In the genomic region with DNA sequence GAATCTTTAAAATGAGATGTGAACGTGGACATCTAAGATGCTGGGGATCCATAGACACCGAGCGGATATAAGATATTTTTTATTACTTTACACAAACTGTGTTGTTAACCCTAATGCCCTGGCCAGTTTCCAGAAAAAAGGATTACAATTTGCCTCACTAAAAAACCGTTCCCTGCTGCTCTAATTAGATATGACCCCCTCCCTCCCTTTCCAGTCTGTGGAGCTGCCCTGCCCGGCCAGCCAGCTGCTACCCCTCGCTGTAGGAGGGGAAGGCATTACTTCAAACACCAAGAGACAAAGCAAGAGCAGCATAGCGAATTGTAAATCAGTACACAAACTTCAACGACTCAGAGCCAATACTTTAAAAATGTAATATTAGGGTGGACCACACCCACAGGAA, we compare ENCODE assay signal across 16 mouse cellular contexts. TPM values are rescaled to one million over a fixed set of nuclear protein-coding genes. Genes with fewer than 3 reads are reported as not detected.
DNase-seq lines count a peak whose midpoint lies in the region; ATAC-seq and TF ChIP-seq lines count a peak whose summit lies in the region.
"Had no signal": no experiment of that assay in that cellular context is flagged by ENCODE, and none has a peak within 500 bp of the region (broad histone marks: within the 10 kb centered on the region; RNA-seq: fewer than 3 reads in every experiment).

No protein-coding gene starts in this region.

- ATAC-seq in limb, embryonic 14.5 days (ENCODE audit: low FRiP score, low read depth), result no peak
- ATAC-seq in embryonic facial prominence, embryonic 14.5 days (ENCODE audit: low read depth), result no peak
- peak; percentile 39; the same call in 1 of the 2 replicates for ATAC-seq in forebrain, embryonic 16.5 days
- ATAC-seq in midbrain, embryonic 13.5 days, result peak; percentile 72
- ATAC-seq in kidney, embryonic 15.5 days (replicated peaks; ENCODE audit: low FRiP score), result no peak

- no peak overlapping the region for H3K9ac ChIP-seq in limb, embryonic 14.5 days (ENCODE audit: low read depth, low read length, severe bottlenecking)
- no peak overlapping the region for H3K9ac ChIP-seq in embryonic facial prominence, embryonic 14.5 days (ENCODE audit: low read depth, low read length)
- H3K9ac ChIP-seq in forebrain, embryonic 16.5 days (replicated peaks; ENCODE audit: low read depth, low read length), result no peak overlapping the region
- H3K9ac ChIP-seq in midbrain, embryonic 13.5 days (replicated peaks), result no peak overlapping the region
- no peak overlapping the region for H3K9ac ChIP-seq in kidney, embryonic 15.5 days

- H3K9me3 ChIP-seq in limb, embryonic 14.5 days (ENCODE audit: control insufficient read depth, low read length), result no peaks in the 10 kb centered on the region
- no peaks in the 10 kb centered on the region for H3K9me3 ChIP-seq in limb, embryonic 10.5 days (replicated peaks)
- no peaks in the 10 kb centered on the region for H3K9me3 ChIP-seq in embryonic facial prominence, embryonic 14.5 days (ENCODE audit: control insufficient read depth, low read length)
- no peaks in the 10 kb centered on the region for H3K9me3 ChIP-seq in forebrain, embryonic 16.5 days (ENCODE audit: control insufficient read depth, low read length)
- H3K9me3 ChIP-seq in midbrain, embryonic 13.5 days, result no peaks in the 10 kb centered on the region
- no peaks in the 10 kb centered on the region for H3K9me3 ChIP-seq in kidney, embryonic 15.5 days (replicated peaks)
- H3K9me3 ChIP-seq: heart, embryonic 10.5 days had no signal

- TF ChIP-seq POLR2A in limb, embryonic 14.5 days (IDR thresholded peaks at IDR 0.05; ENCODE audit: borderline replicate concordance, extremely low read depth, insufficient read depth, insufficient read length), result no peak

- intact Hi-C loops in heart, postnatal 36 days (cut with DNase I), result no loop called here

- WGBS in limb, embryonic 14.5 days, result 20% methylated on average over 8 of the region's 8 CpGs
- 45% methylated on average over 8 of the region's 8 CpGs for WGBS in limb, embryonic 10.5 days
- 31% methylated on average over 8 of the region's 8 CpGs for WGBS in embryonic facial prominence, embryonic 14.5 days
- 4% methylated on average over 8 of the region's 8 CpGs for WGBS in forebrain, embryonic 16.5 days
- WGBS in midbrain, embryonic 13.5 days, result 8% methylated on average over 8 of the region's 8 CpGs
- WGBS in kidney, embryonic 15.5 days, result 25% methylated on average over 8 of the region's 8 CpGs

- H3K27ac ChIP-seq in limb, embryonic 14.5 days (replicated peaks; ENCODE audit: low read depth, low read length), result no peak overlapping the region
- H3K27ac ChIP-seq in limb, embryonic 10.5 days, result no peak overlapping the region
- H3K27ac ChIP-seq in embryonic facial prominence, embryonic 14.5 days (replicated peaks; ENCODE audit: low read depth, low read length), result no peak overlapping the region
- peak overlapping the region; percentile 17; the same call in 1 of the 2 replicates for H3K27ac ChIP-seq in forebrain, embryonic 16.5 days (ENCODE audit: low read length)
- H3K27ac ChIP-seq in midbrain, embryonic 13.5 days, result peak overlapping the region; percentile 69
- H3K27ac ChIP-seq in kidney, embryonic 15.5 days, result no peak overlapping the region
- H3K27ac ChIP-seq: heart, embryonic 10.5 days; left cerebral cortex, adult 2 months had no signal

- H3K4me2 ChIP-seq in limb, embryonic 14.5 days (replicated peaks; ENCODE audit: low read depth, low read length, severe bottlenecking), result no peak overlapping the region
- no peak overlapping the region for H3K4me2 ChIP-seq in embryonic facial prominence, embryonic 14.5 days (ENCODE audit: low read depth, low read length)
- H3K4me2 ChIP-seq in forebrain, embryonic 16.5 days (ENCODE audit: low read length), result no peak overlapping the region
- no peak overlapping the region; the same call in 1 of the 2 replicates for H3K4me2 ChIP-seq in midbrain, embryonic 13.5 days (replicated peaks)
- H3K4me2 ChIP-seq in kidney, embryonic 15.5 days, result no peak overlapping the region

- no peaks in the 10 kb centered on the region for H3K36me3 ChIP-seq in limb, embryonic 14.5 days (ENCODE audit: control insufficient read depth, insufficient read depth, low read length)
- H3K36me3 ChIP-seq in limb, embryonic 10.5 days, result no peaks in the 10 kb centered on the region
- no peaks in the 10 kb centered on the region for H3K36me3 ChIP-seq in embryonic facial prominence, embryonic 14.5 days (ENCODE audit: control insufficient read depth, insufficient read depth, low read length)
- H3K36me3 ChIP-seq in forebrain, embryonic 16.5 days (ENCODE audit: control insufficient read depth, insufficient read depth), result no peaks in the 10 kb centered on the region
- no peaks in the 10 kb centered on the region for H3K36me3 ChIP-seq in midbrain, embryonic 13.5 days
- no peaks in the 10 kb centered on the region for H3K36me3 ChIP-seq in kidney, embryonic 15.5 days
- H3K36me3 ChIP-seq: heart, embryonic 10.5 days had no signal

- peak; percentile 25 for DNase-seq in limb, embryonic 14.5 days (ENCODE audit: low spot score)
- no peak for DNase-seq in limb, embryonic 10.5 days (ENCODE audit: low spot score)
- DNase-seq in embryonic facial prominence, embryonic 14.5 days (ENCODE audit: low spot score), result peak; percentile 69
- no peak for DNase-seq in heart, postnatal 36 days
- DNase-seq in c-Kit-positive CD71-positive TER-119-positive erythroid progenitor cells, embryonic 14.5 days (ENCODE audit: low spot score), result no peak
- DNase-seq: adrenal gland, postnatal 36 days; heart, postnatal 4 days; kidney, adult 8-10 months; lung, postnatal 14 days; right cerebral cortex, postnatal 4 days had no signal

- no peak overlapping the region for H3K4me3 ChIP-seq in limb, embryonic 14.5 days (replicated peaks; ENCODE audit: low read length)
- H3K4me3 ChIP-seq in limb, embryonic 10.5 days, result no peak overlapping the region
- no peak overlapping the region for H3K4me3 ChIP-seq in embryonic facial prominence, embryonic 14.5 days (ENCODE audit: low read depth, low read length)
- H3K4me3 ChIP-seq in forebrain, embryonic 16.5 days (replicated peaks; ENCODE audit: low read length), result no peak overlapping the region
- H3K4me3 ChIP-seq in midbrain, embryonic 13.5 days (replicated peaks), result no peak overlapping the region
- no peak overlapping the region for H3K4me3 ChIP-seq in kidney, embryonic 15.5 days (replicated peaks)
- H3K4me3 ChIP-seq: heart, embryonic 10.5 days; left cerebral cortex, adult 2 months had no signal

- no peaks in the 10 kb centered on the region for H3K27me3 ChIP-seq in limb, embryonic 14.5 days (ENCODE audit: control insufficient read depth, insufficient read depth, low read length)
- no peaks in the 10 kb centered on the region for H3K27me3 ChIP-seq in limb, embryonic 10.5 days (ENCODE audit: low read depth, poor library complexity, severe bottlenecking)
- H3K27me3 ChIP-seq in embryonic facial prominence, embryonic 14.5 days (replicated peaks; ENCODE audit: control insufficient read depth, insufficient read depth, low read length), result no peaks in the 10 kb centered on the region
- no peaks in the 10 kb centered on the region for H3K27me3 ChIP-seq in forebrain, embryonic 16.5 days (replicated peaks; ENCODE audit: control insufficient read depth, insufficient read depth, low read length)
- no peaks in the 10 kb centered on the region for H3K27me3 ChIP-seq in midbrain, embryonic 13.5 days
- no peaks in the 10 kb centered on the region for H3K27me3 ChIP-seq in kidney, embryonic 15.5 days

- peaks cover 9% of the 10 kb centered on the region for H3K4me1 ChIP-seq in limb, embryonic 14.5 days (ENCODE audit: control insufficient read depth, insufficient read depth, low read length)
- H3K4me1 ChIP-seq in limb, embryonic 10.5 days, result peaks cover 21% of the 10 kb centered on the region
- 0 out of 2 replicates have a peak, but pooled peaks cover 6% of the 10 kb centered on the region for H3K4me1 ChIP-seq in embryonic facial prominence, embryonic 14.5 days (ENCODE audit: control insufficient read depth, insufficient read depth, low read length)
- H3K4me1 ChIP-seq in forebrain, embryonic 16.5 days (replicated peaks; ENCODE audit: control insufficient read depth, insufficient read depth, low read length), result peaks cover 44% of the 10 kb centered on the region
- peaks cover 56% of the 10 kb centered on the region for H3K4me1 ChIP-seq in midbrain, embryonic 13.5 days (replicated peaks)
- H3K4me1 ChIP-seq in kidney, embryonic 15.5 days, result peaks cover 13% of the 10 kb centered on the region

RNA-seq across cellular contexts. Expression of a gene that starts 58.9 kb away (rescaled TPM):
- 59.4 and 68.8 TPM in 2 replicates for polyA plus RNA-seq in limb, embryonic 14.5 days (2012; rRNA removed)
- 162 and 176 TPM in 2 replicates for polyA plus RNA-seq in limb, embryonic 14.5 days (2014; fragmentation: Nextera tagmentation; extraction: Ambion mirVana)
- 88.6 and 111 TPM in 2 replicates for polyA plus RNA-seq in limb, embryonic 10.5 days (2016; fragmentation: Nextera tagmentation; extraction: Ambion mirVana)
- polyA plus RNA-seq in embryonic facial prominence, embryonic 14.5 days (2014; fragmentation: Nextera tagmentation; extraction: Ambion mirVana), result 99.7 and 116 TPM in 2 replicates
- polyA plus RNA-seq in forebrain, embryonic 16.5 days (2015; fragmentation: Nextera tagmentation; extraction: Ambion mirVana), result 118 and 132 TPM in 2 replicates
- polyA plus RNA-seq in midbrain, embryonic 13.5 days (2015; fragmentation: Nextera tagmentation; extraction: Ambion mirVana), result 325 and 347 TPM in 2 replicates
- 10 to 100 TPM; 15.3 to 18.9 TPM for total RNA-seq in heart, postnatal 36 days (2021)
- polyA plus RNA-seq in kidney, embryonic 15.5 days (2015; fragmentation: Nextera tagmentation; extraction: Ambion mirVana), result 41.6 and 43.5 TPM in 2 replicates
- total RNA-seq: MEL had no signal

Comparison
In these comparisons a context has a peak if more than half of its experiments do, and no peak if none do; other contexts are left out.
1. DNase-seq: peak in limb, embryonic 14.5 days (single experiment) and embryonic facial prominence, embryonic 14.5 days (single experiment); none in limb, embryonic 10.5 days (single experiment), heart, postnatal 36 days (0 of 2) and c-Kit-positive CD71-positive TER-119-positive erythroid progenitor cells, embryonic 14.5 days (single experiment).
2. ATAC-seq: peak in forebrain, embryonic 16.5 days (single experiment) and midbrain, embryonic 13.5 days (single experiment); none in limb, embryonic 14.5 days (single experiment), embryonic facial prominence, embryonic 14.5 days (single experiment) and kidney, embryonic 15.5 days (single experiment).
3. H3K27ac ChIP-seq: peak in forebrain, embryonic 16.5 days (single experiment) and midbrain, embryonic 13.5 days (single experiment); none in limb, embryonic 14.5 days (single experiment), limb, embryonic 10.5 days (single experiment), embryonic facial prominence, embryonic 14.5 days (single experiment) and kidney, embryonic 15.5 days (single experiment).